Mouse (Mus musculus) kidney, postnatal 0 days (tissue): Measurements from ENCODE around the gene Slc16a13. TPM values are rescaled to one million over a fixed set of nuclear protein-coding genes. Genes with fewer than 3 reads are reported as not detected.

Source experiments
- ATAC-seq: fragments of 200-750 bp; cut with Nextera tagmentation; replicated peaks from 2 replicates; pipeline ENCODE4 v1.8.0; 2017; ENCODE audit warnings: low read depth, moderate number of reproducible peaks, moderate TSS enrichment, moderate library complexity; ENCODE audit not compliant: low FRiP score
- DNase-seq: peaks from one replicate; pipeline ENCODE4 v3.0.0-alpha.2; 2016; ENCODE audit warnings: low spot score
- H3K27ac ChIP-seq: fragments of 300-500 bp; sonication (generic); 2 replicates; pipeline ENCODE4 v1.5.1; 2014; ENCODE audit warnings: mild to moderate bottlenecking
- H3K27me3 ChIP-seq: fragments of 300-500 bp; sonication (generic); 2 replicates; pipeline ENCODE4 v1.6.1; 2014; ENCODE audit warnings: low read length, mixed read lengths; ENCODE audit not compliant: insufficient read depth
- H3K36me3 ChIP-seq: fragments of 300-500 bp; sonication (generic); 2 replicates; pipeline ENCODE4 v1.6.1; 2014; ENCODE audit warnings: low read length, mixed read lengths; ENCODE audit not compliant: insufficient read depth
- H3K4me1 ChIP-seq: fragments of 300-500 bp; sonication (generic); replicated peaks from 2 replicates; pipeline ENCODE4 v1.6.1; 2014; ENCODE audit warnings: antibody characterized with exemption, low read length, mixed read lengths; ENCODE audit not compliant: insufficient read depth
- H3K4me2 ChIP-seq: fragments of 300-500 bp; sonication (generic); 2 replicates; pipeline ENCODE4 v1.6.1; 2014; ENCODE audit warnings: mild to moderate bottlenecking, low read length, moderate library complexity, mixed read lengths
- H3K4me3 ChIP-seq: fragments of 300-500 bp; sonication (generic); replicated peaks from 2 replicates; pipeline ENCODE4 v1.5.1; 2014; ENCODE audit warnings: low read depth, low read length
- H3K9ac ChIP-seq: fragments of 300-500 bp; sonication (generic); 2 replicates; pipeline ENCODE4 v1.6.1; 2014; ENCODE audit warnings: low read depth, low read length
- H3K9me3 ChIP-seq: fragments of 300-500 bp; sonication (generic); replicated peaks from 2 replicates; pipeline ENCODE4 v1.6.1; 2016; ENCODE audit warnings: low read length, inconsistent platforms, mixed read lengths
- CTCF ChIP-seq: IDR thresholded peaks from 2 replicates; pipeline ENCODE4 v1.5.1; 2016; ENCODE audit warnings: antibody characterized with exemption, low read depth, mild to moderate bottlenecking, moderate library complexity
- WGBS: fragments of 180-500 bp; shearing (Covaris S2); extraction: QIAGEN DNeasy Blood & Tissue Kit; methylation state at CpG from one replicate; pipeline ENCODE4 v1.1.7; 2014; 5-methylcytosine and 5-hydroxymethylcytosine counted together
- polyA plus RNA-seq: library from polyadenylated mRNA; unstranded; fragments of >200 nt; fragmentation: Nextera tagmentation; extraction: Ambion mirVana; gene quantifications from 2 replicates; pipeline ENCODE4 v1.2.1, GENCODE M21; 2015

The Slc16a13 gene
- polyA plus RNA-seq, 1 experiment from 2014 or later: 20.6 TPM

DNA sequence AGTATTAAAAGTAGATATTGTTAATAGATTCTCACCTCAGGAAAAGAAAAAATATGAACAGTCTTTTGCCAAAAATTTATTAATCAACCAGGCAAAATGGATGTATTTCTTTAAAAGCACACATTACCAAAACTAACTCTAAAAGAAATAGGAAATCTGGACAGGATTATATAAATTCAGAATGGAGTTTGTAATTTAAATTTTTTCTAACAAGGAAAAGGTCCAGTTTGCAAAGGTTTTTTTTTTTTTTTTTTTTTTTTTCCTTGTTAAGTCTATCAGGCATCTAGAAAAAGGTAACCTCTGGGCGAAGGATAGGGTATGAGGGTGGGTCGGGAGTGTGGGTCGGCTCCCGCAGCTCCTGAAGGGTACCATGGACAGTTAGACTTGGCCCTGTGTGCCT lies 40.4 kb downstream of the Slc16a13 start:
- no peaks in the 10 kb centered on the region for H3K4me1 ChIP-seq
- no peak for DNase-seq
- H3K9me3 ChIP-seq: no peaks in the 10 kb centered on the region
- H3K4me3 ChIP-seq: no peak overlapping the region
- no peak overlapping the region for H3K4me2 ChIP-seq
- no peak overlapping the region for H3K27ac ChIP-seq
- H3K27me3 ChIP-seq: no peaks in the 10 kb centered on the region
- no peak for TF ChIP-seq CTCF
- 92% methylated on average over 4 of the region's 4 CpGs for WGBS
- H3K9ac ChIP-seq: no peak overlapping the region
- no peak for ATAC-seq
- H3K36me3 ChIP-seq: no peaks in the 10 kb centered on the region

DNA sequence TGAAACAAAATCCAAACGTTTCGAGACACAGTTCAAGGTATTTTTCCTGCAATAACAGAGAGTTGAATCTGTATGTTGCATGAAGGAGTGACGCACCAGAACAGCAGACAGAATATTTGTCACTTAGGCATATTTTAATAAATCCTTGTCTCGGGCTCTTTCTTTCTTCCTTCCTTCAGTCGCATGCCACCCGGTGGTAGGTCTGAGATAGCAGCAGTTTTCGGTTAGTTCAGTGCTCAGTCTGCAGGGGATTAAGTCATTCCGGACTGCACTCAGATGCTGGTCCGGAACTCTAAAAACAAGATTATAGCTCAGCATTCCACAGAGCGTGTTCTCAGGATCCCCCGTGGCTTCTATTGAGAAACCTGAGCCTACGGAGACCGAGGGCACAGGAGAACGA lies 41.5 kb downstream of the Slc16a13 start:
- WGBS: 34% methylated on average over 14 of the region's 14 CpGs

DNA sequence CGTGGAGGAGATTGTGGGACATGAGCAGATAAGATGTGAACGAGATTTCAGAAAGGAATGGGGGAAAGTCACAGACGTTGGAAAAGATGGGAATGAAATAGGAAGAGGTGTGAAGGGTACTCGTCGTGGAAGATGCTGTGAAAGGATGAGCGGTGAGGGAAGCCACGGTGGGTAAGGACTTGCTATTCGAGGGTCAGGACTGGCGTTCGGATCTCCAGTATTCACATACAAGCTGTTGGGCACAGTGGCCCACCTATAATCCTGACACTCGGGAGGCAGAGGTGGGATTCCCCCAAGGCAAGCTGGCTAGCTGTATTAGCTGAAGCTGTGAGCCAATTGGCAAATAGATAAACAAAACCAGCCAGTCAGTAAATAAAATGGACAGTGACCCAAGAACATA lies 42.1 kb downstream of the Slc16a13 start:
- DNase-seq: no peak
- no peak overlapping the region for H3K27ac ChIP-seq
- H3K36me3 ChIP-seq: no peaks in the 10 kb centered on the region
- TF ChIP-seq CTCF: no peak
- no peak overlapping the region for H3K9ac ChIP-seq
- ATAC-seq: no peak
- H3K4me2 ChIP-seq: no peak overlapping the region
- 81% methylated on average over 11 of the region's 11 CpGs for WGBS
- no peaks in the 10 kb centered on the region for H3K9me3 ChIP-seq
- no peaks in the 10 kb centered on the region for H3K27me3 ChIP-seq
- H3K4me3 ChIP-seq: no peak overlapping the region
- no peaks in the 10 kb centered on the region for H3K4me1 ChIP-seq

More for the DNA sequence above, 41.5 kb downstream of the Slc16a13 start:
- no peaks in the 10 kb centered on the region for H3K27me3 ChIP-seq
- H3K4me1 ChIP-seq: no peaks in the 10 kb centered on the region
- no peak overlapping the region for H3K4me2 ChIP-seq
- H3K4me3 ChIP-seq: no peak overlapping the region
- no peak overlapping the region for H3K27ac ChIP-seq
- ATAC-seq (no peak), DNase-seq (peak; percentile 73)
- no peaks in the 10 kb centered on the region for H3K36me3 ChIP-seq
- H3K9ac ChIP-seq: no peak overlapping the region
- TF ChIP-seq CTCF: peak; percentile 70
- H3K9me3 ChIP-seq: no peaks in the 10 kb centered on the region

DNA sequence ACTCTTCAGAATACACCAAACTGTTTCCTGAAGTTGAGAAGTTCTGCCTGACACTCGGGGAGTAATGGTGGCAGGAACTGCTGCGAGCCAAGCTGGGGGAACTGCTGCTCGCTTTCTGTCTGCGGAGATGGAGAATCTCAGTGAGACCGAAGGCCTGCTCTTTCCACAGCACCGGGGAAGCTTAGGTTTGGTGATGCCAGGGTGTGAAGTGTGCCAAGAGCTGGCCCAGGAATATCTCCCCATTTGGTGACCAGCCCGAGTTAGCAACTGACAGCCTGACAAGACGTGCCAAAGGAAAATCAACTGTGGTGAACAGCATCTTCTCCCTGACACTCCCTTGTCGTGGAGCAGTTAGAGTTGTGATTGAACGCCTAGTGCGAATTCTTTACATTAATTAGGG lies 42.6 kb downstream of the Slc16a13 start:
- no peaks in the 10 kb centered on the region for H3K4me1 ChIP-seq
- no peak overlapping the region for H3K27ac ChIP-seq
- no peak for DNase-seq
- no peaks in the 10 kb centered on the region for H3K36me3 ChIP-seq
- no peak for TF ChIP-seq CTCF
- H3K9me3 ChIP-seq: no peaks in the 10 kb centered on the region
- H3K9ac ChIP-seq: no peak overlapping the region
- no peak overlapping the region for H3K4me3 ChIP-seq
- no peak for ATAC-seq
- H3K27me3 ChIP-seq: no peaks in the 10 kb centered on the region
- 84% methylated on average over 11 of the region's 11 CpGs for WGBS
- H3K4me2 ChIP-seq: no peak overlapping the region

DNA sequence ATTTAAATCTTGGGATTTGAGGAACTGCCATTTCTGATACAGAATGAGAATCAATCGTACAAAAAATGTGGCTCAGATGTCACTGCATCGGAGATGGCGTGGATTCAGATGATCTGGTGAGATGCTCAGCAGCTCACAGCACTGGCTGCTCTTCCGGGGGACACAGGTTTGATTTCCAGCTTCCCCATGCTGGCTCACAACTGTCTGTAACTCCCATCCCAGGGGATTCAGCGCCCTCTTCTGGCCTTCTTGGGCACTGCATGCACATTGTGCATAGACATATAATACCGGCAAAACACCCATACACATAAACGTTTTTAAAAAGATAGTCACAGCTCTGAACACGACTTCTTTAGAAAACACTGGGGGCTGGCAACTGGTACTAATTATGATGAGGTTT lies 43.2 kb downstream of the Slc16a13 start:
- H3K27me3 ChIP-seq: no peaks in the 10 kb centered on the region
- no peak overlapping the region for H3K4me3 ChIP-seq
- H3K36me3 ChIP-seq: no peaks in the 10 kb centered on the region
- no peak for DNase-seq
- H3K4me1 ChIP-seq: no peaks in the 10 kb centered on the region
- TF ChIP-seq CTCF: peak; percentile 53
- no peaks in the 10 kb centered on the region for H3K9me3 ChIP-seq
- no peak overlapping the region for H3K27ac ChIP-seq
- no peak overlapping the region for H3K9ac ChIP-seq
- 72% methylated on average over 8 of the region's 8 CpGs for WGBS
- H3K4me2 ChIP-seq: no peak overlapping the region
- no peak for ATAC-seq

DNA sequence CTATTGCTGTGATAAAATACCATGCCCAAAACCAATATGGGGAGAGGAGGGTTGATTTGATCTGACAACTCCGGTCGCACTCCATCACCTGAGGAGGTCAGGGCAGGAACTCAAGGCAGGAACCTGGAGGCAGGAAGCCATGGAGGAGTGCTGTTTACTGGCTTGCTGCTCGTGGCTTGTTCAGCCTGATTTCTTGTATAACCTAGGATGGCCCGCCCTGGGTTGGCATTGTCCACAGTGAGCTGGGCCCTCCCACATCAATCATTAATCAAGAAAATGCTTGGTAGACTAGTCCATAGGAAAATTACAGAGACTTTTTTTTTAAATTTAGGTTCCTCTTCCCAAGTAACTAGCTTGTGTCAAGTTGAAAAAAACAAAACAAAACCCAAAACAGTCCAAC lies 46.4 kb downstream of the Slc16a13 start:
- 70% methylated on average over 4 of the region's 4 CpGs for WGBS
- TF ChIP-seq CTCF: no peak
- Histone ChIP-seq H3K36me3 (no peaks in the 10 kb centered on the region), H3K4me3 (no peak overlapping the region), H3K4me1 (no peaks in the 10 kb centered on the region), H3K4me2 (no peak overlapping the region), H3K27ac (no peak overlapping the region), H3K9ac (no peak overlapping the region), H3K27me3 (no peaks in the 10 kb centered on the region), H3K9me3 (no peaks in the 10 kb centered on the region)
- no peak for ATAC-seq
- DNase-seq: no peak

DNA sequence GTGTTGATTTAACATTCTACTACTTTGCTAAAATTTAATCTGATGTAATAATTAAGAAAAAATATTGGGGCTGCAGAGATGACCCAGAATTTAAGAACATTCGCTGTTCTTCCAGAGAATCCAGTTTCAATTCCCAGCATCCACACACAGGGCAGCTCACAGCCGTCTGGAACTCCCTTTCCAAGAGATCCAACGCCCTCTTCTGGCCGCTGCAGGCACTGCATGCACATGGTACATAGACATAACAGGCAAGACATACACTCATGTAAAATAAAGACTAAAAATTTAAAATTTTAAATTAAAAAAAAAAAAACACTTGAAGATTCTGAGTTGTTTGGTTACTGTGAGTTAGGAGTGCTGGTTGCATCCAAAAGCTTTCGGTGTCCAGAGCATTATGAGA lies 48.6 kb downstream of the Slc16a13 start:
- Histone ChIP-seq H3K9me3 (no peaks in the 10 kb centered on the region), H3K27me3 (no peaks in the 10 kb centered on the region), H3K27ac (no peak overlapping the region), H3K36me3 (no peaks in the 10 kb centered on the region), H3K4me3 (no peak overlapping the region), H3K4me1 (no peaks in the 10 kb centered on the region), H3K4me2 (no peak overlapping the region), H3K9ac (no peak overlapping the region)
- no peak for DNase-seq
- no peak for ATAC-seq
- TF ChIP-seq CTCF: no peak; the same call in 1 of the 2 replicates
- 63% methylated on average over 5 of the region's 5 CpGs for WGBS
